Mouse (Mus musculus): ENCODE measurements at regions not wholly inside any gene's neighbourhood (a gene's known extent, or its start where the extent isn't known, plus 50 kb on each side); places are given as distances from the start of the nearest gene placed in this dataset.

DNA sequence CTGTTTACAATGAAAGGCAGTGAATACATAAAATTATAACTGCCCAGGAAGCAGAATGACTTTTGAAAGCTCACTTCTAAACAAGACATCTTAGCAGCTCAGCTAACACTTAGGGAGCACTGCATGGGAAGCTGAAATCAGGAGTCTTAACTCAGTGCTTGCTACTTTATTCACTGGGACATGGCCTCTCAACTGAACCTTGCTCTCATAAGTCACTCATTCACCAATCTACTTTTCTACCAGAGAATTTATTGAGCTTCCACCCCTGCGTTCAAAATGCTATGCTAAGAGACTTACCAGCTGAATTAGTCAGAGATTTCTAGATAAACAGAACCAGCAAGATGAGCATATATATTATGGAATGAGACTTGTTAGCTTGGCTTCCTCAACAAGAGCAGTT is 122.8 kb upstream of the Mpped2 start:
- TF ChIP-seq GABPA (IDR thresholded peaks at IDR 0.05; ENCODE audit: low read depth, low read length) = no peak
- no peak for TF ChIP-seq TBP (IDR thresholded peaks at IDR 0.05; ENCODE audit: low read depth, low read length)
- no peak for TF ChIP-seq USF1 (IDR thresholded peaks at IDR 0.05; ENCODE audit: low read depth, low read length)
- TF ChIP-seq MAX (IDR thresholded peaks at IDR 0.05; ENCODE audit: low read length) = no peak
- TF ChIP-seq USF2 (IDR thresholded peaks at IDR 0.05; ENCODE audit: borderline replicate concordance in 1 of 2, insufficient read depth in 1 of 2, low read depth in 1 of 2, low read length in 2 of 2) = no peak
- no peak for TF ChIP-seq CHD1 (IDR thresholded peaks at IDR 0.05; ENCODE audit: low read depth, low read length)
- TF ChIP-seq EP300 (IDR thresholded peaks at IDR 0.05; ENCODE audit: low read depth in 1 of 2, low read length in 2 of 2) = no peak
- TF ChIP-seq MEF2A (IDR thresholded peaks at IDR 0.05; ENCODE audit: extremely low read depth, insufficient replicate concordance, low read depth, low read length, poor library complexity, severe bottlenecking) = no peak
- no peak for TF ChIP-seq RAD21 (IDR thresholded peaks at IDR 0.05; ENCODE audit: low read depth, low read length)
- TF ChIP-seq CTCF (IDR thresholded peaks at IDR 0.05 in 2 of 3, conservative IDR thresholded peaks at IDR 0.05 in 1 of 3; ENCODE audit: control insufficient read depth in 1 of 3, insufficient read depth in 1 of 3, low read depth in 2 of 3, low read length in 3 of 3, poor library complexity in 1 of 3, severe bottlenecking in 1 of 3) = no peak
- no peak for TF ChIP-seq MAFK (IDR thresholded peaks at IDR 0.05; ENCODE audit: borderline replicate concordance, low read depth, low read length)
- no peak for TF ChIP-seq TAL1 (IDR thresholded peaks at IDR 0.05; ENCODE audit: low read length)
- no peak for TF ChIP-seq HCFC1 (IDR thresholded peaks at IDR 0.05; ENCODE audit: low read depth, low read length)
- Histone ChIP-seq H3K9me3 (replicated peaks; ENCODE audit: insufficient read depth, low read length) (no peaks in the 10 kb centered on the region), H3K4me3 (ENCODE audit: control insufficient read depth in 1 of 2, insufficient read depth in 1 of 2, low read depth in 2 of 2, low read length in 2 of 2) (no peak overlapping the region), H3K36me3 (ENCODE audit: control insufficient read depth in 1 of 2, insufficient read depth in 2 of 2, low read length in 2 of 2) (no peaks in the 10 kb centered on the region), H3K9ac (ENCODE audit: control insufficient read depth, low read depth, low read length, poor library complexity, severe bottlenecking) (no peak overlapping the region), H3K79me2 (ENCODE audit: control insufficient read depth, insufficient read depth, low read length, poor library complexity) (no peaks in the 10 kb centered on the region), H3K27me3 (ENCODE audit: control insufficient read depth in 1 of 2, insufficient read depth in 2 of 2, low read length in 2 of 2) (no peaks in the 10 kb centered on the region), H3K27ac (ENCODE audit: control insufficient read depth, low read depth, low read length) (no peak overlapping the region), H3K4me1 (ENCODE audit: control insufficient read depth in 1 of 2, insufficient read depth in 2 of 2, low read length in 2 of 2) (no peaks in the 10 kb centered on the region)
- DNase-seq (ENCODE audit: low read depth, low spot score) = no peak

DNA sequence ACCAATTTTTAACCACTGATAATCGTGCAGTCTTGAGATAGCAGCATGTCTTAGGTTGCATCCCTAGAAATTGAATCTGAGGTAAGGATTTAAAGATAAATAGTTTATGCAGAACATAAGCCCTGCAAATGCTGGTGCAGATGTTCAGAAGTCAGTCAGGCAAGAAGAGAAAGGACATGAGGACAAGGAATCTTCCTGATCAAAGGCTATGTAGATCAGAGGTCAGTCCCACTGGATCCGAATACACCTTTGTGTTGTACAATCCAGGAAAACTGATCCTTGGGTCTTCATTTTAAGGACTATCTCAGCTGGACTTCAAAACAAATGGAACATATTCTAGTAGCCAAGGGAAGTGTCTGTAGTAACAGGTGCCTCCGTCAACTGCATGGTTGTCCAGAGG is 121.7 kb upstream of the Mpped2 start:
- Histone ChIP-seq H3K9me3 (replicated peaks; ENCODE audit: insufficient read depth, low read length) (no peaks in the 10 kb centered on the region), H3K36me3 (ENCODE audit: control insufficient read depth in 1 of 2, insufficient read depth in 2 of 2, low read length in 2 of 2) (no peaks in the 10 kb centered on the region), H3K4me1 (ENCODE audit: control insufficient read depth in 1 of 2, insufficient read depth in 2 of 2, low read length in 2 of 2) (no peaks in the 10 kb centered on the region), H3K9ac (ENCODE audit: control insufficient read depth, low read depth, low read length, poor library complexity, severe bottlenecking) (no peak overlapping the region), H3K4me3 (ENCODE audit: control insufficient read depth in 1 of 2, insufficient read depth in 1 of 2, low read depth in 2 of 2, low read length in 2 of 2) (no peak overlapping the region), H3K79me2 (ENCODE audit: control insufficient read depth, insufficient read depth, low read length, poor library complexity) (no peaks in the 10 kb centered on the region), H3K27me3 (ENCODE audit: control insufficient read depth in 1 of 2, insufficient read depth in 2 of 2, low read length in 2 of 2) (no peaks in the 10 kb centered on the region), H3K27ac (ENCODE audit: control insufficient read depth, low read depth, low read length) (no peak overlapping the region)
- DNase-seq (ENCODE audit: low read depth, low spot score) = no peak
- no peak for TF ChIP-seq MAX (IDR thresholded peaks at IDR 0.05; ENCODE audit: low read length)
- no peak for TF ChIP-seq ZC3H11A (IDR thresholded peaks at IDR 0.05; ENCODE audit: low read depth, low read length)

DNA sequence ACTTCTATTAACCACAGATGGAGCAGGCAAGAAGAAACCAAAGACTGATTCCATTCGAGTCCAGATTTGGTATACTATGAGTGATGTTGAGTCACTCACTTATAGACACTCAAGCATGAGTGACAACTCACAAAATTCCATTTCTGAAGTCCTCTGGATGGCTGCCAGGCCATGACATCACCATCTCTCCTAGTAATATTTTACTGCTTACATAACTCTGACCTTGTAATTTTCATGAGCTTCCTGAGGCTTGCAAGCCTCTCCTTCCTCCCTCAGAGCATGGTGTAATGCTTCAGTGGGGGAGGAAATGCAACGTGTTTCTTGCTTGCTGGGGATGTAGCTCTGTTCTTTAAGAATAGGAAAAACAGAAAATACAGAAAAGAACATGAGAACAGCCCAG is 121.2 kb upstream of the Mpped2 start:
- no peak for DNase-seq (ENCODE audit: low read depth, low spot score)
- no peak for TF ChIP-seq BHLHE40 (IDR thresholded peaks at IDR 0.05; ENCODE audit: borderline replicate concordance, low read depth, low read length)
- TF ChIP-seq RCOR1 (IDR thresholded peaks at IDR 0.05; ENCODE audit: low read depth, low read length) = no peak
- no peak for TF ChIP-seq POLR2AphosphoS2 (IDR thresholded peaks at IDR 0.05; ENCODE audit: low read length)
- TF ChIP-seq SMC3 (IDR thresholded peaks at IDR 0.05; ENCODE audit: low read depth, low read length) = no peak
- TF ChIP-seq NRF1 (IDR thresholded peaks at IDR 0.05; ENCODE audit: insufficient read depth, low read depth, low read length, poor library complexity, severe bottlenecking) = no peak
- no peak for TF ChIP-seq UBTF (IDR thresholded peaks at IDR 0.05; ENCODE audit: borderline replicate concordance, insufficient read depth, low read depth, low read length)
- TF ChIP-seq TAL1 (IDR thresholded peaks at IDR 0.05; ENCODE audit: low read length) = no peak
- TF ChIP-seq USF2 (IDR thresholded peaks at IDR 0.05; ENCODE audit: borderline replicate concordance in 1 of 2, insufficient read depth in 1 of 2, low read depth in 1 of 2, low read length in 2 of 2) = no peak
- TF ChIP-seq POLR2A (IDR thresholded peaks at IDR 0.05; ENCODE audit: control insufficient read depth in 1 of 2, insufficient read depth in 1 of 2, low read depth in 1 of 2, low read length in 2 of 2, poor library complexity in 1 of 2) = no peak
- TF ChIP-seq MAZ (IDR thresholded peaks at IDR 0.05; ENCODE audit: low read depth, low read length) = no peak
- TF ChIP-seq JUND (IDR thresholded peaks at IDR 0.05; ENCODE audit: low read depth, low read length) = no peak

More for the DNA sequence above, 121.2 kb upstream of the Mpped2 start:
- no peaks in the 10 kb centered on the region for H3K9me3 ChIP-seq (replicated peaks; ENCODE audit: insufficient read depth, low read length)
- no peaks in the 10 kb centered on the region for H3K79me2 ChIP-seq (ENCODE audit: control insufficient read depth, insufficient read depth, low read length, poor library complexity)
- no peak overlapping the region for H3K27ac ChIP-seq (ENCODE audit: control insufficient read depth, low read depth, low read length)
- no peak overlapping the region for H3K9ac ChIP-seq (ENCODE audit: control insufficient read depth, low read depth, low read length, poor library complexity, severe bottlenecking)
- no peaks in the 10 kb centered on the region for H3K27me3 ChIP-seq (ENCODE audit: control insufficient read depth in 1 of 2, insufficient read depth in 2 of 2, low read length in 2 of 2)
- no peaks in the 10 kb centered on the region for H3K36me3 ChIP-seq (ENCODE audit: control insufficient read depth in 1 of 2, insufficient read depth in 2 of 2, low read length in 2 of 2)
- no peak overlapping the region for H3K4me3 ChIP-seq (ENCODE audit: control insufficient read depth in 1 of 2, insufficient read depth in 1 of 2, low read depth in 2 of 2, low read length in 2 of 2)
- no peaks in the 10 kb centered on the region for H3K4me1 ChIP-seq (ENCODE audit: control insufficient read depth in 1 of 2, insufficient read depth in 2 of 2, low read length in 2 of 2)
